Mouse (Mus musculus): ENCODE data around the gene Bcas2. TPM values are rescaled to one million over a fixed set of nuclear protein-coding genes. Genes with fewer than 3 reads are reported as not detected.
"Not testable (repeated sequence)": the region's sequence is repeated elsewhere in the genome, so short reads cannot be mapped to it uniquely, and the experiment has no call there.

Gene Bcas2
- polyA plus RNA-seq, 1 experiment from 2014 or later = 243 TPM

- DNase-seq (ENCODE audit: low spot score) = no peak
- 58% methylated on average over 4 of the region's 4 CpGs for WGBS
- H3K27ac ChIP-seq (replicated peaks) = no peak overlapping the region
- H3K27me3 ChIP-seq (replicated peaks; ENCODE audit: low read depth, poor library complexity, severe bottlenecking) = no peaks in the 10 kb centered on the region
- no peak overlapping the region for H3K4me3 ChIP-seq
- H3K36me3 ChIP-seq (replicated peaks) = peaks cover 41% of the 10 kb centered on the region
- no peaks in the 10 kb centered on the region for H3K9me3 ChIP-seq
- no peaks in the 10 kb centered on the region for H3K4me1 ChIP-seq
Observed at GRCm38 (mm10) chr3:103181171-103181570, 9.7 kb downstream of the Bcas2 start.

GRCm38 (mm10) chr3:103182821-103183220 lies 11.4 kb downstream of the Bcas2 start:
- WGBS = 79% methylated on average over 14 of the region's 14 CpGs
- Histone ChIP-seq H3K4me3 (no peak overlapping the region), H3K4me1 (no peaks in the 10 kb centered on the region), H3K27me3 (replicated peaks; ENCODE audit: low read depth, poor library complexity, severe bottlenecking) (no peaks in the 10 kb centered on the region), H3K9me3 (no peaks in the 10 kb centered on the region), H3K27ac (replicated peaks) (no peak overlapping the region), H3K36me3 (replicated peaks) (peaks cover 24% of the 10 kb centered on the region)
- DNase-seq (ENCODE audit: low spot score) = no peak

- not testable (repeated sequence) for H3K9me3 ChIP-seq; H3K36me3 ChIP-seq (replicated peaks); H3K4me3 ChIP-seq; DNase-seq (ENCODE audit: low spot score); H3K27me3 ChIP-seq (replicated peaks; ENCODE audit: low read depth, poor library complexity, severe bottlenecking); H3K27ac ChIP-seq (replicated peaks); H3K4me1 ChIP-seq
Observed at GRCm38 (mm10) chr3:103184467-103184866, 13.0 kb downstream of the Bcas2 start.

GRCm38 (mm10) chr3:103188451-103188850 lies 17.0 kb downstream of the Bcas2 start:
- no peak for DNase-seq (ENCODE audit: low spot score)
- Histone ChIP-seq H3K4me3 (no peak overlapping the region), H3K9me3 (0 out of 2 replicates have a peak, but pooled peaks cover 6% of the 10 kb centered on the region), H3K27me3 (replicated peaks; ENCODE audit: low read depth, poor library complexity, severe bottlenecking) (no peaks in the 10 kb centered on the region), H3K4me1 (no peaks in the 10 kb centered on the region), H3K36me3 (replicated peaks) (no peaks in the 10 kb centered on the region), H3K27ac (replicated peaks) (no peak overlapping the region)
- 59% methylated on average over 5 of the region's 5 CpGs for WGBS

GRCm38 (mm10) chr3:103188856-103189255 lies 17.4 kb downstream of the Bcas2 start:
- WGBS = 96% methylated on average over 2 of the region's 2 CpGs
- H3K27me3 ChIP-seq (replicated peaks; ENCODE audit: low read depth, poor library complexity, severe bottlenecking) = no peaks in the 10 kb centered on the region

GRCm38 (mm10) chr3:103192161-103192560 lies 20.7 kb downstream of the Bcas2 start:
- H3K4me3 ChIP-seq = no peak overlapping the region
- H3K27me3 ChIP-seq (replicated peaks; ENCODE audit: low read depth, poor library complexity, severe bottlenecking) = no peaks in the 10 kb centered on the region
- no peaks in the 10 kb centered on the region for H3K4me1 ChIP-seq
- H3K9me3 ChIP-seq = 0 out of 2 replicates have a peak, but pooled peaks cover 6% of the 10 kb centered on the region
- WGBS = 93% methylated on average over 4 of the region's 4 CpGs
- H3K36me3 ChIP-seq (replicated peaks) = no peaks in the 10 kb centered on the region
- DNase-seq (ENCODE audit: low spot score) = no peak
- no peak overlapping the region for H3K27ac ChIP-seq (replicated peaks)

More at GRCm38 (mm10) chr3:103188856-103189255, 17.4 kb downstream of the Bcas2 start:
- Histone ChIP-seq H3K4me1 (no peaks in the 10 kb centered on the region), H3K4me3 (no peak overlapping the region), H3K27ac (replicated peaks) (no peak overlapping the region), H3K36me3 (replicated peaks) (no peaks in the 10 kb centered on the region), H3K9me3 (0 out of 2 replicates have a peak, but pooled peaks cover 6% of the 10 kb centered on the region)
- no peak for DNase-seq (ENCODE audit: low spot score)

- H3K27ac ChIP-seq (replicated peaks) = no peak overlapping the region
- no peaks in the 10 kb centered on the region for H3K36me3 ChIP-seq (replicated peaks)
- H3K4me3 ChIP-seq = no peak overlapping the region
- no peaks in the 10 kb centered on the region for H3K4me1 ChIP-seq
- 85% methylated on average over 1 of the region's 1 CpGs for WGBS
- no peak for DNase-seq (ENCODE audit: low spot score)
- 0 out of 2 replicates have a peak, but pooled peaks cover 6% of the 10 kb centered on the region for H3K9me3 ChIP-seq
- H3K27me3 ChIP-seq (replicated peaks; ENCODE audit: low read depth, poor library complexity, severe bottlenecking) = no peaks in the 10 kb centered on the region
Observed at GRCm38 (mm10) chr3:103193186-103193585, 21.7 kb downstream of the Bcas2 start.

- H3K36me3 ChIP-seq (replicated peaks) = no peaks in the 10 kb centered on the region
- peaks cover 12% of the 10 kb centered on the region for H3K4me1 ChIP-seq
- H3K4me3 ChIP-seq = no peak overlapping the region
- H3K27me3 ChIP-seq (replicated peaks; ENCODE audit: low read depth, poor library complexity, severe bottlenecking) = no peaks in the 10 kb centered on the region
- peaks cover 14% of the 10 kb centered on the region; the same call in 1 of the 2 replicates for H3K9me3 ChIP-seq
- no peak overlapping the region for H3K27ac ChIP-seq (replicated peaks)
- no peak for DNase-seq (ENCODE audit: low spot score)
- 87% methylated on average over 7 of the region's 7 CpGs for WGBS
Observed at GRCm38 (mm10) chr3:103196320-103196823, 24.9 kb downstream of the Bcas2 start.

- H3K4me3 ChIP-seq = no peak overlapping the region
- peaks cover 12% of the 10 kb centered on the region for H3K9me3 ChIP-seq
- DNase-seq (ENCODE audit: low spot score) = no peak
- peak overlapping the region; percentile 54 for H3K27ac ChIP-seq (replicated peaks)
- H3K27me3 ChIP-seq (replicated peaks; ENCODE audit: low read depth, poor library complexity, severe bottlenecking) = no peaks in the 10 kb centered on the region
- WGBS = 90% methylated on average over 5 of the region's 5 CpGs
- no peaks in the 10 kb centered on the region for H3K36me3 ChIP-seq (replicated peaks)
- H3K4me1 ChIP-seq = peaks cover 12% of the 10 kb centered on the region
Observed at GRCm38 (mm10) chr3:103199386-103199785, 27.9 kb downstream of the Bcas2 start.

GRCm38 (mm10) chr3:103201105-103201504 lies 29.6 kb downstream of the Bcas2 start:
- not testable (repeated sequence) for H3K36me3 ChIP-seq (replicated peaks); H3K4me3 ChIP-seq; DNase-seq (ENCODE audit: low spot score); H3K27ac ChIP-seq (replicated peaks); H3K27me3 ChIP-seq (replicated peaks; ENCODE audit: low read depth, poor library complexity, severe bottlenecking)
- peaks cover 12% of the 10 kb centered on the region for H3K9me3 ChIP-seq
- H3K4me1 ChIP-seq = peaks cover 12% of the 10 kb centered on the region
- 94% methylated on average over 7 of the region's 7 CpGs for WGBS

GRCm38 (mm10) chr3:103203554-103203953 lies 32.1 kb downstream of the Bcas2 start:
- H3K27ac ChIP-seq (replicated peaks) = no peak overlapping the region
- no peaks in the 10 kb centered on the region for H3K36me3 ChIP-seq (replicated peaks)
- peaks cover 10% of the 10 kb centered on the region for H3K4me1 ChIP-seq
- H3K4me3 ChIP-seq = no peak overlapping the region
- no peak for DNase-seq (ENCODE audit: low spot score)
- no peaks in the 10 kb centered on the region for H3K27me3 ChIP-seq (replicated peaks; ENCODE audit: low read depth, poor library complexity, severe bottlenecking)
- 97% methylated on average over 1 of the region's 1 CpGs for WGBS
- peaks cover 12% of the 10 kb centered on the region for H3K9me3 ChIP-seq

- 89% methylated on average over 3 of the region's 3 CpGs for WGBS
- H3K36me3 ChIP-seq (replicated peaks) = no peaks in the 10 kb centered on the region
- H3K9me3 ChIP-seq = peaks cover 12% of the 10 kb centered on the region
- H3K4me3 ChIP-seq = no peak overlapping the region
- H3K27ac ChIP-seq (replicated peaks) = no peak overlapping the region
- DNase-seq (ENCODE audit: low spot score) = no peak
- H3K27me3 ChIP-seq (replicated peaks; ENCODE audit: low read depth, poor library complexity, severe bottlenecking) = no peaks in the 10 kb centered on the region
- H3K4me1 ChIP-seq = peaks cover 1% of the 10 kb centered on the region
Observed at GRCm38 (mm10) chr3:103204445-103204844, 33.0 kb downstream of the Bcas2 start.

GRCm38 (mm10) chr3:103206393-103206792 lies 34.9 kb downstream of the Bcas2 start:
- H3K9me3 ChIP-seq = peaks cover 4% of the 10 kb centered on the region; the same call in 1 of the 2 replicates
- H3K4me1 ChIP-seq = no peaks in the 10 kb centered on the region
- no peak for DNase-seq (ENCODE audit: low spot score)
- H3K27me3 ChIP-seq (replicated peaks; ENCODE audit: low read depth, poor library complexity, severe bottlenecking) = no peaks in the 10 kb centered on the region
- H3K27ac ChIP-seq (replicated peaks) = no peak overlapping the region
- WGBS = 90% methylated on average over 6 of the region's 6 CpGs
- no peaks in the 10 kb centered on the region for H3K36me3 ChIP-seq (replicated peaks)
- no peak overlapping the region for H3K4me3 ChIP-seq

Data from embryonic facial prominence, embryonic 10.5 days (tissue).